Mouse (Mus musculus) kidney, embryonic 15.5 days (tissue): ENCODE results near the gene Tmem50b. TPM values are rescaled to one million over a fixed set of nuclear protein-coding genes. Genes with fewer than 3 reads are reported as not detected.
"Not testable (repeated sequence)": the region's sequence is repeated elsewhere in the genome, so short reads cannot be mapped to it uniquely, and the experiment has no call there.

Source experiments
- ATAC-seq: fragments of 200-750 bp; cut with Nextera tagmentation; replicated peaks from 2 replicates; pipeline ENCODE4 v1.8.0; 2017; ENCODE audit warnings: moderate TSS enrichment; ENCODE audit not compliant: low FRiP score
- H3K27ac ChIP-seq: fragments of 300-500 bp; sonication (generic); 2 replicates; pipeline ENCODE4 v1.5.1; 2015; ENCODE audit warnings: mild to moderate bottlenecking, inconsistent platforms
- H3K27me3 ChIP-seq: fragments of 300-500 bp; sonication (generic); 2 replicates; pipeline ENCODE4 v1.6.1; 2015; ENCODE audit warnings: inconsistent platforms
- H3K36me3 ChIP-seq: fragments of 300-500 bp; sonication (generic); 2 replicates; pipeline ENCODE4 v1.6.1; 2015; ENCODE audit warnings: inconsistent platforms
- H3K4me1 ChIP-seq: fragments of 300-500 bp; sonication (generic); 2 replicates; pipeline ENCODE4 v1.6.1; 2015; ENCODE audit warnings: inconsistent platforms
- H3K4me2 ChIP-seq: fragments of 300-500 bp; sonication (generic); 2 replicates; pipeline ENCODE4 v1.6.1; 2015; ENCODE audit warnings: moderate library complexity, mild to moderate bottlenecking, inconsistent platforms
- H3K4me3 ChIP-seq: fragments of 300-500 bp; sonication (generic); replicated peaks from 2 replicates; pipeline ENCODE4 v1.5.1; 2015; ENCODE audit warnings: mild to moderate bottlenecking, inconsistent platforms
- H3K9ac ChIP-seq: fragments of 300-500 bp; sonication (generic); 2 replicates; pipeline ENCODE4 v1.6.1; 2015; ENCODE audit warnings: mild to moderate bottlenecking, inconsistent platforms
- H3K9me3 ChIP-seq: fragments of 300-500 bp; sonication (generic); replicated peaks from 2 replicates; pipeline ENCODE4 v1.6.1; 2016; ENCODE audit warnings: inconsistent platforms
- WGBS: fragments of 180-500 bp; shearing (Covaris S2); methylation state at CpG from one replicate; pipeline ENCODE4 v1.1.7; 2015; ENCODE audit warnings: mixed read lengths; 5-methylcytosine and 5-hydroxymethylcytosine counted together
- microRNA-seq: library from miRNA; unstranded; fragments of <30 nt; microRNA quantifications from one replicate; pipeline ENCODE4, GENCODE M21; 2016
- polyA plus RNA-seq: library from polyadenylated mRNA; unstranded; fragments of >200 nt; fragmentation: Nextera tagmentation; extraction: Ambion mirVana; gene quantifications from 2 replicates; pipeline ENCODE4 v1.2.1, GENCODE M21; 2015

The Tmem50b gene
- polyA plus RNA-seq, 1 experiment from 2014 or later: 35.8 TPM

- H3K9me3 ChIP-seq: no peaks in the 10 kb centered on the region
- peaks cover 5% of the 10 kb centered on the region for H3K4me1 ChIP-seq
- no peak overlapping the region for H3K4me2 ChIP-seq
- H3K27ac ChIP-seq: no peak overlapping the region
- peaks cover 17% of the 10 kb centered on the region for H3K27me3 ChIP-seq
- no peak for ATAC-seq
- no peaks in the 10 kb centered on the region for H3K36me3 ChIP-seq
- no peak overlapping the region for H3K9ac ChIP-seq
- 51% methylated on average over 23 of the region's 23 CpGs for WGBS
- H3K4me3 ChIP-seq: no peak overlapping the region
Observed at GRCm38 (mm10) chr16:91533097-91534001, 64.3 kb downstream of the Tmem50b start.

- peaks cover 17% of the 10 kb centered on the region for H3K27me3 ChIP-seq
- ATAC-seq: no peak
- no peak overlapping the region for H3K4me3 ChIP-seq
- H3K27ac ChIP-seq: no peak overlapping the region
- H3K9me3 ChIP-seq: no peaks in the 10 kb centered on the region
- H3K4me2 ChIP-seq: no peak overlapping the region
- H3K4me1 ChIP-seq: peaks cover 6% of the 10 kb centered on the region; the same call in 1 of the 2 replicates
- 39% methylated on average over 2 of the region's 2 CpGs for WGBS
- no peak overlapping the region for H3K9ac ChIP-seq
- H3K36me3 ChIP-seq: no peaks in the 10 kb centered on the region
Observed at GRCm38 (mm10) chr16:91532429-91532828, 65.2 kb downstream of the Tmem50b start.

GRCm38 (mm10) chr16:91531856-91532255 is 65.7 kb downstream of the Tmem50b start:
- Histone ChIP-seq H3K36me3 (no peaks in the 10 kb centered on the region), H3K9ac (no peak overlapping the region), H3K27ac (no peak overlapping the region), H3K4me2 (no peak overlapping the region), H3K9me3 (no peaks in the 10 kb centered on the region), H3K27me3 (peaks cover 17% of the 10 kb centered on the region), H3K4me3 (no peak overlapping the region), H3K4me1 (peaks cover 11% of the 10 kb centered on the region; the same call in 1 of the 2 replicates)
- ATAC-seq: no peak
- WGBS: 55% methylated on average over 6 of the region's 6 CpGs

DNA sequence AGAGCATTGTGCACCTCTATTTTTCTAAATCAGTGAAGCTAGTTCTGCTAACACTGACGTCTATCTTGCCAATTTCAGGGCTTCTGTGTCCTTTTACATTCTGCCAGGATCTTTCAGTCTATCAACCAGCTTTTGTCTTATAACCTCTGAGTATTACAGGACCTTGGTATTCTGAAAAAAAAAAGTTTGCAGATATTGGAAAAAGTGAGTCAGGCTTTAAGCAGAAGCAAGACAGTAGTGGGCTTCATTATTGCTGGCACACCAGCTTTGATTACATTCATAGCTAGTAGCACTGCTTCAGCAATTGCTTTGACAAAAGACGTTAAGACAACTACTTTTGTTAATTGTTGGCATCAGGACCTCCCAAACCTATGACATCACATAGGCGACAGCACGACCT is 66.8 kb downstream of the Tmem50b start:
- ATAC-seq, H3K9me3 ChIP-seq, H3K4me3 ChIP-seq, H3K27ac ChIP-seq, H3K4me2 ChIP-seq, H3K36me3 ChIP-seq, H3K9ac ChIP-seq: not testable (repeated sequence)
- Histone ChIP-seq H3K4me1 (peaks cover 11% of the 10 kb centered on the region; the same call in 1 of the 2 replicates), H3K27me3 (peaks cover 17% of the 10 kb centered on the region)
- WGBS: 81% methylated on average over 4 of the region's 4 CpGs

DNA sequence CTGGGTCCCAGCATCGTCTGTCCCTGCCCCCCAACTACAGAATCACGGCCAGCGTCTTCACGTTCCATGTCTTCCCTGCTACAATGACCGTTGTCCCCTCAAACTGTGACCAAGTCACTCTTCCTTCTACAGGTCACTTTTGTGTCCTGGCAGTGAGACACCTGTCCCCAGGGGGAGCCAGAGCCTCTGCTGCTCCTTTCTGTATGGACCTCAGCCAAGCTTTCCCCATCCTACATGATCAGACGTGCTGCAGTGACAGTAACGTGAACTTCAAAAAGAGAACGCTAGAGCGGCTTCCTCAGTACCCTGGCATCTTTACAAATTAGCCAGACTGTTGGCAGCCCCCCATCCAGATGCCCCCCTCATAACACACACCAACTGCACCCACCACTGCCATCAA is 69.0 kb downstream of the Tmem50b start:
- no peak overlapping the region for H3K4me2 ChIP-seq
- no peak overlapping the region for H3K27ac ChIP-seq
- ATAC-seq: no peak
- H3K4me3 ChIP-seq: no peak overlapping the region
- WGBS: 85% methylated on average over 9 of the region's 9 CpGs
- H3K9ac ChIP-seq: no peak overlapping the region
- peaks cover 9% of the 10 kb centered on the region for H3K27me3 ChIP-seq
- H3K36me3 ChIP-seq: no peaks in the 10 kb centered on the region
- peaks cover 11% of the 10 kb centered on the region; the same call in 1 of the 2 replicates for H3K4me1 ChIP-seq
- no peaks in the 10 kb centered on the region for H3K9me3 ChIP-seq

- H3K27me3 ChIP-seq: no peaks in the 10 kb centered on the region
- WGBS: 38% methylated on average over 5 of the region's 5 CpGs
- H3K4me2 ChIP-seq: no peak overlapping the region
- peak; percentile 49; the same call in 1 of the 2 replicates for ATAC-seq
- H3K36me3 ChIP-seq: no peaks in the 10 kb centered on the region
- H3K9ac ChIP-seq: no peak overlapping the region
- H3K9me3 ChIP-seq: no peaks in the 10 kb centered on the region
- H3K4me3 ChIP-seq: no peak overlapping the region
- 0 out of 2 replicates have a peak overlapping the region, but pooled peaks have one; percentile 13 for H3K27ac ChIP-seq
- peaks cover 8% of the 10 kb centered on the region; the same call in 1 of the 2 replicates for H3K4me1 ChIP-seq
Observed at GRCm38 (mm10) chr16:91527500-91527899, 70.1 kb downstream of the Tmem50b start.

DNA sequence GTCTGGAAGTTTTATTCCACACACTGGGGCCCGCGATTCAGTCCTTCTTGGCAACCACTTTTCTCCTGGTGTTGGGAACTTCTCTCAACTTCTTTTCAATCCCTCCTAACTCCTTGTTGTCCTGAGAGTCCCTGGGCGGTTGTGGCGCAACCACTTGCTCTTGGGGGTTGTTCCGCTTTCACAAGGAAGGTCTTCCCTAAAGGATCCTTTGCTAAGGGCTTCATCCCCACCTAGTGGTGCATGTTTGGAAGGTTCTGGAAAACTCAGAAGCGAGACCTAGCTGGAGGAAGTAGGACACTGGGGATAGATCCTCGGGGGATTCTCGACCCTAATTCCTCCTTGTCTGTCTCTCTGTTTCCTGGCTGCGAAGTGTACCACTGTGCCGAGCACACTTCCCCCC is 70.5 kb downstream of the Tmem50b start:
- H3K9me3 ChIP-seq: no peaks in the 10 kb centered on the region
- no peak for ATAC-seq
- peaks cover 7% of the 10 kb centered on the region; the same call in 1 of the 2 replicates for H3K4me1 ChIP-seq
- WGBS: 70% methylated on average over 10 of the region's 10 CpGs
- H3K36me3 ChIP-seq: no peaks in the 10 kb centered on the region
- no peak overlapping the region for H3K27ac ChIP-seq
- no peak overlapping the region for H3K9ac ChIP-seq
- no peak overlapping the region for H3K4me2 ChIP-seq
- H3K4me3 ChIP-seq: no peak overlapping the region
- no peaks in the 10 kb centered on the region for H3K27me3 ChIP-seq

- no peak overlapping the region for H3K4me2 ChIP-seq
- H3K27me3 ChIP-seq: no peaks in the 10 kb centered on the region
- WGBS: 91% methylated on average over 6 of the region's 6 CpGs
- H3K4me3 ChIP-seq: no peak overlapping the region
- peaks cover 7% of the 10 kb centered on the region; the same call in 1 of the 2 replicates for H3K4me1 ChIP-seq
- H3K9me3 ChIP-seq: no peaks in the 10 kb centered on the region
- H3K27ac ChIP-seq: no peak overlapping the region
- no peak overlapping the region for H3K9ac ChIP-seq
- no peaks in the 10 kb centered on the region for H3K36me3 ChIP-seq
- ATAC-seq: no peak
Observed at GRCm38 (mm10) chr16:91526274-91526673, 71.3 kb downstream of the Tmem50b start.

Small RNA genes within 50 kb of the gene (microRNA-seq; reads per million reads assigned to microRNA genes)
- not detected for gene Mir6367

Other genes with a start within 250 kb of the Tmem50b start
- 50.5 and 51.8 TPM in 2 replicates for gene Ifnar2, start 225.0 kb downstream of the Tmem50b start, polyA plus RNA-seq
- not detected in 2 replicates for gene Gm21970, start 206.1 kb downstream of the Tmem50b start, polyA plus RNA-seq
- 29.9 and 31.0 TPM in 2 replicates for gene Il10rb, start 191.6 kb downstream of the Tmem50b start, polyA plus RNA-seq
- gene Ifnar1, start 112.6 kb downstream of the Tmem50b start, polyA plus RNA-seq: 58.5 and 62.2 TPM in 2 replicates
- gene Ifngr2, start 50.7 kb downstream of the Tmem50b start, polyA plus RNA-seq: 52.0 and 55.9 TPM in 2 replicates
- 3.0 and 3.8 TPM in 2 replicates for gene Dnajc28, start 21.2 kb upstream of the Tmem50b start, polyA plus RNA-seq
- 128 and 132 TPM in 2 replicates for gene Gart, start 49.2 kb upstream of the Tmem50b start, polyA plus RNA-seq
- gene Son, start 49.7 kb upstream of the Tmem50b start, polyA plus RNA-seq: 117 and 118 TPM in 2 replicates
- 21.0 and 21.8 TPM in 2 replicates for gene Donson, start 91.0 kb upstream of the Tmem50b start, polyA plus RNA-seq
- 68.8 and 87.6 TPM in 2 replicates for gene Cryzl1, start 131.2 kb upstream of the Tmem50b start, polyA plus RNA-seq
- gene Itsn1, start 131.5 kb upstream of the Tmem50b start, polyA plus RNA-seq: 24.6 and 27.6 TPM in 2 replicates